Mouse (Mus musculus) regulatory T cell (primary cell): ENCODE measurements at regions not wholly inside any gene's neighbourhood (a gene's known extent, or its start where the extent isn't known, plus 50 kb on each side); places are given as distances from the start of the nearest gene placed in this dataset.

Source experiments
- in situ Hi-C: fragments of 300-600 bp; cut with MboI, MseI; formaldehyde crosslinking; loops from one replicate; pipeline ENCODE4 v1.15.1; 2025; ENCODE audit warnings: high pct_unique_total_duplicates

GRCm38 (mm10) chr11:56165759-56166158, 124.9 kb upstream of the Nmur2 start:
- in situ Hi-C loops: no loop called here

GRCm38 (mm10) chr11:56160286-56160685, 119.5 kb upstream of the Nmur2 start:
- in situ Hi-C loops: no loop called here

- in situ Hi-C loops: no loop called here
Observed at GRCm38 (mm10) chr11:56159412-56160074, 118.7 kb upstream of the Nmur2 start.

DNA sequence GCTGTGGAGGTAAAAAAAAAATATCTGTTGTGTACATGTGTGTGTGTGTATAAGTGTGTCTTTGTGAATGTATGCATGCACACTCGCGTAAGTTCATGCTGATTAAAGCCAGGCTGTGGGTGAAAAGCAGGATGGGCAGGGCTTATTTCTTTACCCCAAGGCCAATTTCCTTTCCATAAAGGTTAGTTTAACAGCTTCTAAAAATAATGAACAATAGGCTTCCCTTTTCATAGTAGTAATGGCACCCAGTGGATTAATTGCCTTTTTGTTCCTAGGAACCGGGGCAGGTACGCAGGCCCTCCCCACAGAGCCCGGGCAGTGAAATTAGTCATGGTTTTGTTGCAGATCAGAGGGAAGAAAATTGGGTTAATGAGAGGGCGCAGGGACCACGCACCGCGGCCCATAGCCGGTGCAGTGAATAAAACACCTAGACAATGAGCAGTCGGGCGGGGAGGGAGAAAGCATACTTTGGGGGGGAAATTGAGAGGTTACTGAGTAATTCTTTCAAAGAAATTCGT, 110.1 kb upstream of the Nmur2 start:
- in situ Hi-C loops: no loop called here

- in situ Hi-C loops: no loop called here
Observed at GRCm38 (mm10) chr11:56149752-56150151, 108.9 kb upstream of the Nmur2 start.

DNA sequence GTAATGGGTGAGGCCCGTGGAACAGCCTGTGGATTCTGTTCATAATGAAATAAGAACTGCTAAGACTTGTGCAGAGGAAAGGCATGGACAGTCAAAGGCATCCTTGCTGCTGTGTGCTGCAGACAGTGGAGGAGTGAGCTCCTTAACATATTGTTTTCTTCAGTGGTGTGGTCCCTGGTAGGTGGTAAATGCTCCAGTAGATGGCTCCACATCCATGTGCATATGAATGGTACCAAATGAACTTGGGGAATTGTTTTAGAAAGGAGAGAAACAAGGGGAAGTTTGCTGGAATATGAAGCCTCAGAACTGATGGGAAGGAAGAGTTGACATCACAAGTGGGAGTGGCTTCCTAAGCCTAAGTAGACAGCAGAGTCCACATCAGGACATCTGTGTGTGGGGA, 108.1 kb upstream of the Nmur2 start:
- in situ Hi-C loops: no loop called here

GRCm38 (mm10) chr11:56146708-56147107, 105.9 kb upstream of the Nmur2 start:
- in situ Hi-C loops: no loop called here

- in situ Hi-C loops: no loop called here
Observed at GRCm38 (mm10) chr11:56131339-56131823, 90.6 kb upstream of the Nmur2 start.

GRCm38 (mm10) chr11:56116553-56117232, 75.9 kb upstream of the Nmur2 start:
- in situ Hi-C loops: loop anchor here (25.0 kb wide), 1 partner anchor 1646 kb away; no protein-coding TSS in a partner anchor

DNA sequence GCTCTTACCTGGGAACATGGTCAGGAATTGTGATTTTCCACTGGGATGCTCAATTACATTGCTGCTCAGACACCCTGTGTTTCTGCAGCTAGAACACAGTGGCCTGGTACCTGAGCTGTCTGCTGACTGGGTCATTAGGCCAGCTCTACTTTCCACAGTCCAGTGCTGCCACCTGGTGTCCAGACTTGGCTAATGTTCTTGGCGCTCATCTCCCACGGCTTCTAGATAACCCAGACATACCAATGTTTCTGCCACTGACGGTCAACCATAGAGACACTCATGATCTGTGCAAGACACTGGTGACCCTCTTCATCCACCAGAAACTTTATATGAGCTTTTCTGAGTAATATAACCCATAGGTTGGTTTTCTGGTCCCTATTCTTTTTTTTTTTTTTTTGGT, 67.1 kb upstream of the Nmur2 start:
- in situ Hi-C loops: loop anchor here (5.0 to 25.0 kb wide), 2 partner anchors 581 to 1654 kb away; no protein-coding TSS in a partner anchor

GRCm38 (mm10) chr11:56105632-56106031, 64.8 kb upstream of the Nmur2 start:
- in situ Hi-C loops: loop anchor here (5.0 to 25.0 kb wide), 2 partner anchors 578 to 1657 kb away; no protein-coding TSS in a partner anchor

DNA sequence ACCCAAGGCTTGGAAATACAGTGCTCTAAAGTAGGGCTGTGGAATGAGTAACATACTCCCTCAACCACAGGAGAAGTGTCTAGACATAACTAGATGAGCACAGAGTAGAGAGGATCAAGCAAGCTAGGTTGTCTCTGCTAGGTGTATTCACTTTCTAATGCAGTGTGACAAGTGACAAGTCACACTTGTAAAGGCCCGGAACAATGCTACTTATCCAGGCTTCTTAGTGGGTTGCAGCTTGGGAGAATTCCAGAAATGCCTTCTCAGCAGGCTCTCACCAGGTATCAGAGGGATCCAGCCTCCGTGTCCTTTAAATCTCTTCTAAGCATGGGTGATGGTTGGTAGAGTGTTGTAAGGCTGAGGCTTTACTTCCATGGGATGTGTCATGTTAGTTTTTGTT, 52.1 kb upstream of the Nmur2 start:
- in situ Hi-C loops: no loop called here
